Mouse (Mus musculus) thymus, adult 2 months (tissue): Measurements from ENCODE around the gene Cby1.

Experiments
- CTCF ChIP-seq: fragments of 200-500 bp; IDR thresholded peaks from 2 replicates; pipeline ENCODE4 v1.5.1; 2012; ENCODE audit warnings: mild to moderate bottlenecking, control low read depth, low read length, moderate library complexity, borderline replicate concordance; ENCODE audit not compliant: control insufficient read depth, poor library complexity, insufficient read depth; ENCODE audit errors: extremely low read depth
- POLR2A ChIP-seq: fragments of 200-500 bp; IDR thresholded peaks from 2 replicates; pipeline ENCODE4 v1.6.1; 2012; ENCODE audit warnings: mild to moderate bottlenecking, low read length, control low read depth, moderate library complexity; ENCODE audit not compliant: control insufficient read depth, poor library complexity, insufficient read depth; ENCODE audit errors: extremely low read depth

- TF ChIP-seq CTCF (no peak), POLR2A (no peak)
Observed at GRCm38 (mm10) chr15:79686046-79686869, 27.3 kb downstream of the Cby1 start.
